Comparison of ENCODE assay signal across 1 mouse cellular context in the genomic region with DNA sequence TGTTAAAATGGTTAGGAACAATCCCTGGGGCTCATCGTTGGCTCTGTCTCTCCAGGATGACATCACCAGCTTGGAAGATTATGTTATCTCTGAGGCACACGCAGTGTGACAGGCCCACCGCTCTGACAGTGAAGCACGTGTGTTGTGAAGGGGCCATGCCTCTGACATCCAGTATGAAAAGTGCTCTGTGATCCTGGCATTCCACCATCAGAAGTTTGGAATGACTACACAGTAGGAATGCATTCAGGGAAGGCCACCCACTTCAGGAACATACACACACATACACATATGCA.
TF ChIP-seq lines count a peak whose summit lies in the region.

No protein-coding gene starts in this region.

TF ChIP-seq in MEL, 35 proteins besides CTCF, POLR2A, EP300 and RAD21 (continued from another document):
- TF ChIP-seq ELF1 (IDR thresholded peaks at IDR 0.05; ENCODE audit: low read depth, low read length) (no peak), TAL1 (IDR thresholded peaks at IDR 0.05; ENCODE audit: low read length) (no peak), MXI1 (IDR thresholded peaks at IDR 0.05; ENCODE audit: low read depth, low read length) (peak; percentile 98), TCF12 (IDR thresholded peaks at IDR 0.05; ENCODE audit: low read depth, low read length) (0 out of 2 replicates have a peak, but pooled peaks have one; percentile 42), ETS1 (IDR thresholded peaks at IDR 0.05; ENCODE audit: low read depth, low read length) (peak; percentile 82), MYB (IDR thresholded peaks at IDR 0.05; ENCODE audit: low read depth, low read length) (no peak), USF2 (IDR thresholded peaks at IDR 0.05; ENCODE audit: borderline replicate concordance in 1 of 2, insufficient read depth in 1 of 2, low read depth in 1 of 2, low read length in 2 of 2) (no peak), TBP (IDR thresholded peaks at IDR 0.05; ENCODE audit: low read depth, low read length) (no peak), MYC (IDR thresholded peaks at IDR 0.05; ENCODE audit: low read depth, low read length) (peak; percentile 49; the same call in 1 of the 2 replicates), SMC3 (IDR thresholded peaks at IDR 0.05; ENCODE audit: low read depth, low read length) (no peak), UBTF (IDR thresholded peaks at IDR 0.05; ENCODE audit: borderline replicate concordance, insufficient read depth, low read depth, low read length) (no peak), ZNF384 (IDR thresholded peaks at IDR 0.05; ENCODE audit: low read depth, low read length) (no peak), MAX (IDR thresholded peaks at IDR 0.05; ENCODE audit: low read length) (peak; percentile 80), MAZ (IDR thresholded peaks at IDR 0.05; ENCODE audit: low read depth, low read length) (no peak), CHD1 (IDR thresholded peaks at IDR 0.05; ENCODE audit: low read depth, low read length) (no peak), RCOR1 (IDR thresholded peaks at IDR 0.05; ENCODE audit: low read depth, low read length) (no peak)
